Mouse (Mus musculus): ENCODE data around the gene Trap1. TPM values are rescaled to one million over a fixed set of nuclear protein-coding genes. Genes with fewer than 3 reads are reported as not detected.

The Trap1 gene
- total and polyA plus RNA-seq, 3 experiments = 124 to 154 (median 138) TPM

DNA sequence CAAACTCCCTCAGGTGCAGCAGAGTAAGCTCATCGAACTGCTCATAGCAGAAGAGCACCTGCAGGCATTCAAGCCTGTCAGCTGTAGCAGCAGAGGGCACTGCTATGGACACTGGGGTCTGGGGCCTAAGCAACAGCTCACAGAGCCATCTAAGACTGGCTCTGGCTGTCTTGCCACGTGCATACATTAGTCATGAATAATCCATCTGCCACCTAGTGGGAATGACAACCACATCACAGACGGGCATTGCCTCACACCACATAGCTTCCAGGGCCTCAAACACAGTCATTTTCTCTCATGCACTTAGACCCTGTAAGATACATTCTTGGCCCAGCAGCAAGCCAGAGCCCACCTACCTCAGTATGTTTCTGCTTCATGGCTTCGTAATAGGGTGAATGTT is 32.1 kb downstream of the Trap1 start:
- no peak for DNase-seq
- no peaks in the 10 kb centered on the region for H3K4me1 ChIP-seq (ENCODE audit: control insufficient read depth, insufficient read depth, low read length)

DNA sequence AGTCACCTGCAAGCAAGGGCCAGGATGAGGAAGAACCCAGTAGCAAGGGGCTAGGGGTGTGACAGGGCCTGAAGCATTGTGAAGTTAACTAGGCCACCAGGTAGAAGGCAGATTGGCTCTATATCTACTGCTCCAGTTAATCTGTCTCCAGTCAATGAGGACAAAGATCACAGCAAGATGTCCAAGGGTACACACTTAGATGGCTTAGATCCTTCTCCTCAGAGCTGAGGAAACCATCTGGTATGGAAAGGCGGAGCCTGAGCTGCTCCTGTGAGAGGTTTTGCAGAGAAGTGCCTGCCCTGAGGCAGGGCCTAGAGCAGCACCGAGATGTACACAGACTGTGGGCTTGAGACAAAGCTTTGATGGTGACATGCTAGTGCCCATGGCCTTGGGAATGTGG is 33.5 kb downstream of the Trap1 start:
- intact Hi-C loops (cut with DNase I) = no loop called here
- TF ChIP-seq EP300 (IDR thresholded peaks at IDR 0.05; ENCODE audit: insufficient read depth, low read depth, low read length) (no peak), POLR2A (IDR thresholded peaks at IDR 0.05; ENCODE audit: insufficient read depth, low read depth, low read length) (no peak)
- H3K27ac ChIP-seq = no peak overlapping the region
- WGBS = 90% methylated on average over 2 of the region's 2 CpGs
- no peak for DNase-seq
- H3K9ac ChIP-seq (ENCODE audit: low read depth, low read length) = no peak overlapping the region
- no peaks in the 10 kb centered on the region for H3K79me2 ChIP-seq (replicated peaks; ENCODE audit: control insufficient read depth, insufficient read depth, low read length)
- H3K36me3 ChIP-seq (ENCODE audit: control insufficient read depth, insufficient read depth, low read length) = no peaks in the 10 kb centered on the region
- H3K27me3 ChIP-seq (ENCODE audit: control insufficient read depth, insufficient read depth, low read length) = no peaks in the 10 kb centered on the region
- H3K4me3 ChIP-seq = no peak overlapping the region
- H3K4me1 ChIP-seq (ENCODE audit: control insufficient read depth, insufficient read depth, low read length) = no peaks in the 10 kb centered on the region

More for the DNA sequence above, 32.1 kb downstream of the Trap1 start:
- 86% methylated on average over 4 of the region's 4 CpGs for WGBS
- Histone ChIP-seq H3K36me3 (ENCODE audit: control insufficient read depth, insufficient read depth, low read length) (no peaks in the 10 kb centered on the region), H3K9ac (ENCODE audit: low read depth, low read length) (no peak overlapping the region), H3K79me2 (replicated peaks; ENCODE audit: control insufficient read depth, insufficient read depth, low read length) (no peaks in the 10 kb centered on the region), H3K4me3 (no peak overlapping the region), H3K27me3 (ENCODE audit: control insufficient read depth, insufficient read depth, low read length) (no peaks in the 10 kb centered on the region), H3K27ac (no peak overlapping the region)
- intact Hi-C loops (cut with DNase I) = no loop called here
- no peak for TF ChIP-seq POLR2A (IDR thresholded peaks at IDR 0.05; ENCODE audit: insufficient read depth, low read depth, low read length)

DNA sequence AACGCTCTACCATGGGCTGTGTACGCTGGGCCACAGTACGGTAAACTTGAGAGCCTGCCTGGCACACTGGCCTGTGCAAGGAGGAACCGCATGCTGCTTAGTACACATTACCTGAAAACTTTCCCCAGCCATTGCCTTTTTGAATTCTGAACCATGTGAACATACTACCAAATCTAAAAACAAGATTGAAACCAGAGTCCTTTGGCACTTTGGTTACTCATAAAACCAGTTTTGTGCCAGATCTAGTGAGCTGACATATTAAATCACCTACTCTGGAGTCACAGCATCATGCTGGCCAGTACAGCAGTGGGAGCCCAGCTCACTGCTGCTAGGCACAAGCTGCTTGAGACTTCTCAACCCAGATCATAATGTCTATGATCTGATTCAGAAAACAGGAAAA is 36.0 kb downstream of the Trap1 start:
- WGBS = 98% methylated on average over 4 of the region's 4 CpGs
- intact Hi-C loops (cut with DNase I) = no loop called here
- Histone ChIP-seq H3K9ac (ENCODE audit: low read depth, low read length) (no peak overlapping the region), H3K27me3 (ENCODE audit: control insufficient read depth, insufficient read depth, low read length) (no peaks in the 10 kb centered on the region), H3K27ac (no peak overlapping the region), H3K79me2 (replicated peaks; ENCODE audit: control insufficient read depth, insufficient read depth, low read length) (no peaks in the 10 kb centered on the region), H3K4me3 (no peak overlapping the region), H3K4me1 (ENCODE audit: control insufficient read depth, insufficient read depth, low read length) (no peaks in the 10 kb centered on the region), H3K36me3 (ENCODE audit: control insufficient read depth, insufficient read depth, low read length) (no peaks in the 10 kb centered on the region)
- DNase-seq = no peak
- TF ChIP-seq CTCF (IDR thresholded peaks at IDR 0.05) (no peak), POLR2A (IDR thresholded peaks at IDR 0.05; ENCODE audit: insufficient read depth, low read depth, low read length) (no peak), EP300 (IDR thresholded peaks at IDR 0.05; ENCODE audit: insufficient read depth, low read depth, low read length) (no peak)

DNA sequence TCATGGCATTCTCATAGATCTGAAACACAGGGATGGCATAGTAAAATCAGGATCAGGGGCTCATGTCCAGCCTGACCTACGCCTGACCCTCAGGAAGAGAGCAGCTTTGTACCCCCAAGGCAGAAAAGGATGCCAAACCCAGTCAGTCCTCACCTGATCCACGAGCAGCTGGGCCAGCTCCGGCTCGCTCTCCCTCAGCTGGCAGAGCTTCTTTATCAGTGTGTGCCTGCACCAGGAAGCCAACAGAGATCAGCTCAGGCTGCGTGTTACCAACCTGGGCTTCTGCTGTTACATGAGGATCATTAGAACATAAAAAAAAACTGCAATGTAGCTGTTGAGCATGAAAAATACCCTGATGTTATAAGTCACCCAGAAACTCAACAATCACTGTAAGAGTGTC is 37.4 kb downstream of the Trap1 start:
- no peak for TF ChIP-seq EP300 (IDR thresholded peaks at IDR 0.05; ENCODE audit: insufficient read depth, low read depth, low read length)
- TF ChIP-seq CTCF (IDR thresholded peaks at IDR 0.05) = no peak
- no peak for TF ChIP-seq POLR2A (IDR thresholded peaks at IDR 0.05; ENCODE audit: insufficient read depth, low read depth, low read length)
- H3K4me3 ChIP-seq = no peak overlapping the region
- no peak overlapping the region for H3K9ac ChIP-seq (ENCODE audit: low read depth, low read length)
- H3K79me2 ChIP-seq (replicated peaks; ENCODE audit: control insufficient read depth, insufficient read depth, low read length) = no peaks in the 10 kb centered on the region
- H3K36me3 ChIP-seq (ENCODE audit: control insufficient read depth, insufficient read depth, low read length) = no peaks in the 10 kb centered on the region
- intact Hi-C loops (cut with DNase I) = no loop called here
- 90% methylated on average over 5 of the region's 5 CpGs for WGBS
- no peak for DNase-seq
- no peaks in the 10 kb centered on the region for H3K27me3 ChIP-seq (ENCODE audit: control insufficient read depth, insufficient read depth, low read length)
- H3K4me1 ChIP-seq (ENCODE audit: control insufficient read depth, insufficient read depth, low read length) = no peaks in the 10 kb centered on the region
- H3K27ac ChIP-seq = no peak overlapping the region

DNA sequence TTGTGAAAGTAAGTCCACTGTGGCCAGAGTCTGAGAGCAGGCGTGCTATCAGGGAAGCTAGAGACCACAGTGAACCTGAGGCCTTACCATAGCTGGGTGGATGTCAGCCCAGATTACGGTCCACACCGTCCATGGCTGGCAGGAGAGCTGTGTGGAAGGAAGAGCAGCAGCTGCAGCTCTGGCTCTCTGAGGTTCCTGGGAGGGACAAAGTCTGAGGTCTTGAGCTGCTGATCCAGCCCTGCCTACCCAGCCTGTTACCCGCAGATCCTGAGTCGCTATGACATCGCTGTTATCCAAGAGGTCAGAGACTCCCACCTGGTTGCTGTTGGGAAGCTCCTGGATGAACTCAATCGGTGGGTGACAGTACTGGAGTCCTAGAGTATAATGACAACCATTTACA is 39.9 kb downstream of the Trap1 start:
- Histone ChIP-seq H3K79me2 (replicated peaks; ENCODE audit: control insufficient read depth, insufficient read depth, low read length) (no peaks in the 10 kb centered on the region), H3K36me3 (ENCODE audit: control insufficient read depth, insufficient read depth, low read length) (no peaks in the 10 kb centered on the region), H3K4me1 (ENCODE audit: control insufficient read depth, insufficient read depth, low read length) (no peaks in the 10 kb centered on the region), H3K4me3 (no peak overlapping the region), H3K27ac (no peak overlapping the region), H3K27me3 (ENCODE audit: control insufficient read depth, insufficient read depth, low read length) (no peaks in the 10 kb centered on the region), H3K9ac (ENCODE audit: low read depth, low read length) (no peak overlapping the region)
- TF ChIP-seq POLR2A (IDR thresholded peaks at IDR 0.05; ENCODE audit: insufficient read depth, low read depth, low read length) (no peak), EP300 (IDR thresholded peaks at IDR 0.05; ENCODE audit: insufficient read depth, low read depth, low read length) (no peak), CTCF (IDR thresholded peaks at IDR 0.05) (no peak)
- DNase-seq = no peak
- intact Hi-C loops (cut with DNase I) = no loop called here
- WGBS = 90% methylated on average over 7 of the region's 7 CpGs

DNA sequence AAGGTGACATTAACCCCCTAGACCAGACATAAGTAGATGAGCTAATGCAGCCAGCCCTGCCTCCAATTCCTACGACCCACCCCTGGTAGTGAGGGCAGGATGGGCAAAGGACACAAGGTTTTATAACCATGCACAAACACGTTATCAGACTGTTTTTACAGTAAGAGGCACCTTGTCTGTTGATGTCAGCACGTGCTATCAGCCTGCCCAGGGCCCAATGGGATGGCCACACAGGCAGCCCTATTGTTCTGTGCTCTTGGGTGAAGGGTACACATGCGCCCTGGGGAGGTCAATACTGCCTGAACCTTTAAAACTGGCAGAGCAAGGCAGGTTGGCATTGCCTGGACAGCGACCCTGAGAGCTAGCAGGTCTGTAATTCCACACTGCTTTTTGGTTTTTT is 40.8 kb downstream of the Trap1 start, which contains the start of gene Dnase1:
Dnase1 (plus strand) TSS at position 136 of the 400 bp plus-strand sequence.
- TF ChIP-seq EP300 (IDR thresholded peaks at IDR 0.05; ENCODE audit: insufficient read depth, low read depth, low read length) = no peak
- TF ChIP-seq POLR2A (IDR thresholded peaks at IDR 0.05; ENCODE audit: insufficient read depth, low read depth, low read length) = no peak
- no peak for TF ChIP-seq CTCF (IDR thresholded peaks at IDR 0.05)
- intact Hi-C loops (cut with DNase I) = no loop called here
- Histone ChIP-seq H3K9ac (ENCODE audit: low read depth, low read length) (no peak within 1 kb of the TSS), H3K27me3 (ENCODE audit: control insufficient read depth, insufficient read depth, low read length) (no peaks in the 10 kb centered on the region), H3K4me3 (no peak within 1 kb of the TSS), H3K4me1 (ENCODE audit: control insufficient read depth, insufficient read depth, low read length) (no peaks in the 10 kb centered on the region), H3K36me3 (ENCODE audit: control insufficient read depth, insufficient read depth, low read length) (no peaks in the 10 kb centered on the region), H3K79me2 (replicated peaks; ENCODE audit: control insufficient read depth, insufficient read depth, low read length) (no peaks in the 10 kb centered on the region), H3K27ac (no peak within 1 kb of the TSS)
- DNase-seq = no peak
- WGBS = 83% methylated on average over 5 of the region's 5 CpGs

Data from heart, adult 2 months (tissue).